Mouse (Mus musculus) adrenal gland, postnatal 25 days (tissue): ENCODE results near the gene Abhd11. TPM values are rescaled to one million over a fixed set of nuclear protein-coding genes. Genes with fewer than 3 reads are reported as not detected.
A peak's percentile ranks its signal among the peaks of the same experiment; 100 is the strongest.
"Not testable (repeated sequence)": the region's sequence is repeated elsewhere in the genome, so short reads cannot be mapped to it uniquely, and the experiment has no call there.

Experiments used
- DNase-seq: peaks from one replicate; pipeline ENCODE4 v3.0.0; 2021; ENCODE audit warnings: mixed read lengths
- total RNA-seq: library from RNA; stranded (reverse); gene quantifications from 2 replicates; pipeline ENCODE4 v1.2.3, GENCODE M21; 2021

Gene Abhd11
- total RNA-seq, 1 experiment from 2014 or later = 61.8 TPM

GRCm38 (mm10) chr5:135024665-135025224 is 15.8 kb downstream of the Abhd11 start:
- no peak for DNase-seq

GRCm38 (mm10) chr5:135025899-135026298 is 16.9 kb downstream of the Abhd11 start:
- no peak for DNase-seq

GRCm38 (mm10) chr5:135029007-135029854 is 20.3 kb downstream of the Abhd11 start:
- peak; percentile 89 for DNase-seq

- DNase-seq = no peak
These were observed 23.6 kb downstream of the Abhd11 start for GRCm38 (mm10) chr5:135032581-135032980.

GRCm38 (mm10) chr5:135034593-135034992 is 25.6 kb downstream of the Abhd11 start:
- DNase-seq = no peak

GRCm38 (mm10) chr5:135035608-135036359 is 26.8 kb downstream of the Abhd11 start:
- DNase-seq = no peak

GRCm38 (mm10) chr5:135037946-135038345 is 29.0 kb downstream of the Abhd11 start:
- no peak for DNase-seq

GRCm38 (mm10) chr5:135039541-135039940 is 30.6 kb downstream of the Abhd11 start:
- no peak for DNase-seq

GRCm38 (mm10) chr5:135040059-135040458 is 31.1 kb downstream of the Abhd11 start:
- no peak for DNase-seq

GRCm38 (mm10) chr5:135040777-135041176 is 31.8 kb downstream of the Abhd11 start:
- DNase-seq = no peak

- DNase-seq = no peak
These were observed 33.3 kb downstream of the Abhd11 start for GRCm38 (mm10) chr5:135042105-135042788.

GRCm38 (mm10) chr5:135044575-135044974 is 35.6 kb downstream of the Abhd11 start:
- DNase-seq = no peak

- no peak for DNase-seq
These were observed 39.6 kb downstream of the Abhd11 start for GRCm38 (mm10) chr5:135048539-135048938.

- not testable (repeated sequence) for DNase-seq
These were observed 40.3 kb downstream of the Abhd11 start for GRCm38 (mm10) chr5:135049268-135049667.

- DNase-seq = no peak
These were observed 44.4 kb downstream of the Abhd11 start for GRCm38 (mm10) chr5:135053356-135053755.

Other genes starting within 250 kb of the Abhd11 start
- not detected in 2 replicates for gene Tmem270, start 102.4 kb upstream of the Abhd11 start, total RNA-seq
- gene Cldn13, start 93.6 kb upstream of the Abhd11 start, total RNA-seq = not detected in 2 replicates
- 24.9 and 39.9 TPM in 2 replicates for gene Mettl27, start 76.8 kb upstream of the Abhd11 start, total RNA-seq
- not detected in 2 replicates for gene Cldn4, start 62.2 kb upstream of the Abhd11 start, total RNA-seq
- 1.0 and 2.2 TPM in 2 replicates for gene Cldn3, start 22.9 kb upstream of the Abhd11 start, total RNA-seq
- 10.4 and 11.1 TPM in 2 replicates for gene Stx1a, start 14.3 kb downstream of the Abhd11 start, total RNA-seq
- gene Dnajc30, start 55.0 kb downstream of the Abhd11 start, total RNA-seq = 29.6 and 38.8 TPM in 2 replicates
- 58.5 and 66.1 TPM in 2 replicates for gene Bud23, start 55.8 kb downstream of the Abhd11 start, total RNA-seq
- 2.2 and 4.1 TPM in 2 replicates for gene Vps37d, start 69.1 kb downstream of the Abhd11 start, total RNA-seq
- 70.1 and 79.1 TPM in 2 replicates for gene Mlxipl, start 80.7 kb downstream of the Abhd11 start, total RNA-seq
- 31.5 and 46.0 TPM in 2 replicates for gene Tbl2, start 140.5 kb downstream of the Abhd11 start, total RNA-seq
- 63.2 and 64.0 TPM in 2 replicates for gene Bcl7b, start 159.1 kb downstream of the Abhd11 start, total RNA-seq
- 85.7 and 114 TPM in 2 replicates for gene Baz1b, start 178.1 kb downstream of the Abhd11 start, total RNA-seq
- 2.4 and 3.1 TPM in 2 replicates for gene Fzd9, start 242.1 kb downstream of the Abhd11 start, total RNA-seq